In the genomic region with DNA sequence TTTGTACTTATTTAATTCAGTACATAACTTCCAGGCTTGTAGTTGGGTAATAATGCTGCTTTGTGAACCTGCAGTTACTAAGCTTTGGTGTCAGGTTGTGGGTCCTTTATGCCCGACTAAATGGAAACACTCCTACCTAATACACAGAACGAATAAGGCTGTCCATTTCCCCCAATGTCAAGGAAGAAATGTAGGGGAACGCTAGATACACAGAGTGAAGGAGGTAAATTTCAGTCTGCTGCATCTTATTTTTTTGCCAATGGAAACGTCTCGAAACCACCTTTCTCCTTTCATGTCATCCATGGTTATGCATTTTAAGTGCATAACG, we compare ENCODE assay signal across 8 mouse cellular contexts. TPM values are rescaled to one million over a fixed set of nuclear protein-coding genes. Genes with fewer than 3 reads are reported as not detected.
A peak's percentile ranks its signal among the peaks of the same experiment; 100 is the strongest.
DNase-seq lines count a peak whose midpoint lies in the region; ATAC-seq and TF ChIP-seq lines count a peak whose summit lies in the region.

No protein-coding gene starts in this region.

- no peaks in the 10 kb centered on the region for H3K9me3 ChIP-seq in heart, embryonic 16.5 days (replicated peaks; ENCODE audit: control insufficient read depth, low read length)
- H3K9me3 ChIP-seq in hindbrain, embryonic 15.5 days = no peaks in the 10 kb centered on the region
- no peaks in the 10 kb centered on the region for H3K9me3 ChIP-seq in midbrain, embryonic 13.5 days

- ATAC-seq in heart, embryonic 16.5 days (replicated peaks; ENCODE audit: extremely low read depth, insufficient read depth, low FRiP score) = no peak
- ATAC-seq in hindbrain, embryonic 15.5 days (ENCODE audit: low FRiP score, low read depth) = no peak
- no peak for ATAC-seq in midbrain, embryonic 13.5 days

- TF ChIP-seq CTCF in cortical plate, adult 2 months (IDR thresholded peaks at IDR 0.05; ENCODE audit: extremely low read depth, insufficient read depth, low read length) = no peak

- H3K4me2 ChIP-seq in heart, embryonic 16.5 days (ENCODE audit: low read depth, low read length) = peak overlapping the region; percentile 79
- H3K4me2 ChIP-seq in hindbrain, embryonic 15.5 days = peak overlapping the region; percentile 70
- peak overlapping the region; percentile 72 for H3K4me2 ChIP-seq in midbrain, embryonic 13.5 days (replicated peaks)

- H3K4me3 ChIP-seq in heart, embryonic 16.5 days (ENCODE audit: low read length) = peak overlapping the region; percentile 92
- H3K4me3 ChIP-seq in cortical plate, adult 2 months (ENCODE audit: insufficient read depth, low read length) = peak overlapping the region; percentile 42; the same call in 1 of the 2 replicates
- peak overlapping the region; percentile 89 for H3K4me3 ChIP-seq in hindbrain, embryonic 15.5 days
- H3K4me3 ChIP-seq in midbrain, embryonic 13.5 days (replicated peaks) = peak overlapping the region; percentile 91

- DNase-seq in heart, postnatal 10 days = no peak
- no peak for DNase-seq in adrenal gland, adult 18-20 months (ENCODE audit: low spot score in 2 of 2)
- DNase-seq in retina, postnatal 1 day = no peak
- DNase-seq in adrenal gland, adult (ENCODE audit: inconsistent age in 2 of 2, low spot score in 1 of 2) = no peak

- H3K4me1 ChIP-seq in heart, embryonic 16.5 days (ENCODE audit: control insufficient read depth, insufficient read depth, low read length) = peaks cover 15% of the 10 kb centered on the region
- H3K4me1 ChIP-seq in cortical plate, adult 2 months (ENCODE audit: control insufficient read depth, insufficient read depth, low read length) = no peaks in the 10 kb centered on the region; the same call in 1 of the 2 replicates
- peaks cover 31% of the 10 kb centered on the region for H3K4me1 ChIP-seq in hindbrain, embryonic 15.5 days (replicated peaks)
- H3K4me1 ChIP-seq in midbrain, embryonic 13.5 days (replicated peaks) = peaks cover 28% of the 10 kb centered on the region

- no peaks in the 10 kb centered on the region for H3K36me3 ChIP-seq in heart, embryonic 16.5 days (ENCODE audit: control insufficient read depth, insufficient read depth)
- no peaks in the 10 kb centered on the region for H3K36me3 ChIP-seq in hindbrain, embryonic 15.5 days
- H3K36me3 ChIP-seq in midbrain, embryonic 13.5 days = no peaks in the 10 kb centered on the region

- H3K9ac ChIP-seq in heart, embryonic 16.5 days (ENCODE audit: low read length) = no peak overlapping the region
- 0 out of 2 replicates have a peak overlapping the region, but pooled peaks have one; percentile 26 for H3K9ac ChIP-seq in hindbrain, embryonic 15.5 days
- H3K9ac ChIP-seq in midbrain, embryonic 13.5 days (replicated peaks) = no peak overlapping the region

- whole genome bisulfite sequencing in heart, embryonic 16.5 days = 82% methylated on average over 6 of the region's 6 CpGs
- WGBS in hindbrain, embryonic 15.5 days = 78% methylated on average over 6 of the region's 6 CpGs
- 81% methylated on average over 6 of the region's 6 CpGs for WGBS in midbrain, embryonic 13.5 days

- no peak for TF ChIP-seq POLR2A in cortical plate, adult 2 months (IDR thresholded peaks at IDR 0.05; ENCODE audit: extremely low read depth, insufficient read depth, low read length)

- H3K27me3 ChIP-seq in heart, embryonic 16.5 days (ENCODE audit: control insufficient read depth, insufficient read depth, low read length) = peaks cover 3% of the 10 kb centered on the region; the same call in 1 of the 2 replicates
- H3K27me3 ChIP-seq in hindbrain, embryonic 15.5 days = 0 out of 2 replicates have a peak, but pooled peaks cover 10% of the 10 kb centered on the region
- H3K27me3 ChIP-seq in midbrain, embryonic 13.5 days = peaks cover 15% of the 10 kb centered on the region

- H3K27ac ChIP-seq in heart, embryonic 16.5 days (ENCODE audit: low read length) = peak overlapping the region; percentile 95
- no peak overlapping the region for H3K27ac ChIP-seq in cortical plate, adult 2 months (ENCODE audit: insufficient read depth, low read length)
- peak overlapping the region; percentile 90 for H3K27ac ChIP-seq in hindbrain, embryonic 15.5 days (replicated peaks)
- H3K27ac ChIP-seq in midbrain, embryonic 13.5 days = peak overlapping the region; percentile 4; the same call in 1 of the 2 replicates

- intact Hi-C loops in heart, postnatal 10 days (cut with DNase I) = loop anchor here (5.0 kb wide), 1 partner anchor 38 kb away; a partner anchor contains a TSS

RNA-seq across cellular contexts. Expression of a gene that starts 0.3 kb away (rescaled TPM):
- 11.1 and 12.7 TPM in 2 replicates for polyA plus RNA-seq in heart, embryonic 16.5 days (2015; fragmentation: Nextera tagmentation; extraction: Ambion mirVana)
- 10 to 100 TPM in 1 of 2 experiments, 1 to 10 TPM in 1; 9.6 to 10.9 TPM for total RNA-seq in heart, postnatal 10 days (2021)
- 17.7 and 18.5 TPM in 2 replicates for polyA plus RNA-seq in cortical plate, adult 2 months (2012; rRNA removed)
- polyA plus RNA-seq in hindbrain, embryonic 15.5 days (2015; fragmentation: Nextera tagmentation; extraction: Ambion mirVana) = 17.4 and 17.8 TPM in 2 replicates
- 15.4 TPM in 2 replicates for polyA plus RNA-seq in midbrain, embryonic 13.5 days (2015; fragmentation: Nextera tagmentation; extraction: Ambion mirVana)
- 10 to 100 TPM; 20.3 to 32.5 TPM for total RNA-seq in adrenal gland, adult 18-20 months (2021)

RNA-seq across cellular contexts. Expression of a gene that starts 11.0 kb away (rescaled TPM):
- 35.1 and 36.4 TPM in 2 replicates for polyA plus RNA-seq in heart, embryonic 16.5 days (2015; fragmentation: Nextera tagmentation; extraction: Ambion mirVana)
- total RNA-seq in heart, postnatal 10 days (2021) = 10 to 100 TPM; 27.5 to 30.1 TPM
- polyA plus RNA-seq in cortical plate, adult 2 months (2012; rRNA removed) = 15.9 and 16.1 TPM in 2 replicates
- 41.7 and 42.6 TPM in 2 replicates for polyA plus RNA-seq in hindbrain, embryonic 15.5 days (2015; fragmentation: Nextera tagmentation; extraction: Ambion mirVana)
- 50.3 and 53.9 TPM in 2 replicates for polyA plus RNA-seq in midbrain, embryonic 13.5 days (2015; fragmentation: Nextera tagmentation; extraction: Ambion mirVana)
- 10 to 100 TPM; 21.6 to 23.4 TPM for total RNA-seq in adrenal gland, adult 18-20 months (2021)

RNA-seq across cellular contexts. Expression of a gene that starts 35.6 kb away (rescaled TPM):
- 3.7 and 4.0 TPM in 2 replicates for polyA plus RNA-seq in heart, embryonic 16.5 days (2015; fragmentation: Nextera tagmentation; extraction: Ambion mirVana)
- total RNA-seq in heart, postnatal 10 days (2021) = 1 to 10 TPM; 6.3 to 6.7 TPM
- 9.0 and 9.9 TPM in 2 replicates for polyA plus RNA-seq in cortical plate, adult 2 months (2012; rRNA removed)
- 6.7 and 7.1 TPM in 2 replicates for polyA plus RNA-seq in hindbrain, embryonic 15.5 days (2015; fragmentation: Nextera tagmentation; extraction: Ambion mirVana)
- 4.1 and 4.5 TPM in 2 replicates for polyA plus RNA-seq in midbrain, embryonic 13.5 days (2015; fragmentation: Nextera tagmentation; extraction: Ambion mirVana)
- total RNA-seq in adrenal gland, adult 18-20 months (2021) = 1 to 10 TPM; 7.0 to 8.1 TPM

Comparison
In these comparisons a context has a peak if more than half of its experiments do, and no peak if none do; other contexts are left out.
1. H3K4me3 ChIP-seq: peak in every context shown above with its lines; median percentile 92 in heart, embryonic 16.5 days; 91 in midbrain, embryonic 13.5 days; 89 in hindbrain, embryonic 15.5 days; 42 in cortical plate, adult 2 months.